Mouse (Mus musculus) liver, embryonic 13.5 days (tissue): Measurements from ENCODE around the gene Zfp280d. TPM values are rescaled to one million over a fixed set of nuclear protein-coding genes. Genes with fewer than 3 reads are reported as not detected.

Experiments
- ATAC-seq: fragments of 200-750 bp; cut with Nextera tagmentation; 2 replicates; pipeline ENCODE4 v1.8.0; 2017; ENCODE audit warnings: low read depth, mild to moderate bottlenecking, moderate number of reproducible peaks, moderate library complexity
- DNase-seq: peaks from one replicate; pipeline ENCODE4 v3.0.0; 2022
- H3K27ac ChIP-seq: fragments of 300-500 bp; sonication (generic); 2 replicates; pipeline ENCODE4 v1.5.1; 2015; ENCODE audit warnings: moderate library complexity, mild to moderate bottlenecking, inconsistent platforms
- H3K27me3 ChIP-seq: fragments of 300-500 bp; sonication (generic); 2 replicates; pipeline ENCODE4 v1.6.1; 2015; ENCODE audit warnings: mild to moderate bottlenecking, inconsistent platforms
- H3K36me3 ChIP-seq: fragments of 300-500 bp; sonication (generic); 2 replicates; pipeline ENCODE4 v1.6.1; 2015; ENCODE audit warnings: mild to moderate bottlenecking, inconsistent platforms
- H3K4me1 ChIP-seq: fragments of 300-500 bp; sonication (generic); replicated peaks from 2 replicates; pipeline ENCODE4 v1.6.1; 2015; ENCODE audit warnings: inconsistent platforms
- H3K4me2 ChIP-seq: fragments of 300-500 bp; sonication (generic); 2 replicates; pipeline ENCODE4 v1.6.1; 2015; ENCODE audit warnings: inconsistent platforms, mild to moderate bottlenecking, moderate library complexity
- H3K4me3 ChIP-seq: fragments of 300-500 bp; sonication (generic); replicated peaks from 2 replicates; pipeline ENCODE4 v1.5.1; 2015; ENCODE audit warnings: mild to moderate bottlenecking, inconsistent platforms
- H3K9ac ChIP-seq: fragments of 300-500 bp; sonication (generic); 2 replicates; pipeline ENCODE4 v1.6.1; 2015; ENCODE audit warnings: mild to moderate bottlenecking, inconsistent platforms
- H3K9me3 ChIP-seq: fragments of 300-500 bp; sonication (generic); replicated peaks from 2 replicates; pipeline ENCODE4 v1.6.1; 2016; ENCODE audit warnings: inconsistent platforms
- WGBS: fragments of 180-500 bp; shearing (Covaris S2); methylation state at CpG from one replicate; pipeline ENCODE4 v1.1.7; 2015; ENCODE audit not compliant: insufficient replicate concordance; 5-methylcytosine and 5-hydroxymethylcytosine counted together
- polyA plus RNA-seq: library from polyadenylated mRNA; unstranded; fragments of >200 nt; fragmentation: Nextera tagmentation; extraction: Ambion mirVana; gene quantifications from 2 replicates; pipeline ENCODE4 v1.2.1, GENCODE M21; 2015

Zfp280d gene
- polyA plus RNA-seq, 1 experiment from 2014 or later = 11.7 TPM

GRCm38 (mm10) chr9:72276941-72277340, 2.3 kb downstream of the Zfp280d start:
- H3K27me3 ChIP-seq = no peaks in the 10 kb centered on the region
- peak overlapping the region; percentile 58 for H3K4me2 ChIP-seq
- H3K4me1 ChIP-seq = peaks cover 24% of the 10 kb centered on the region
- peaks cover 3% of the 10 kb centered on the region; the same call in 1 of the 2 replicates for H3K36me3 ChIP-seq
- peak overlapping the region; percentile 37; the same call in 1 of the 2 replicates for H3K27ac ChIP-seq
- no peak for DNase-seq
- peak overlapping the region; percentile 68 for H3K9ac ChIP-seq
- H3K4me3 ChIP-seq = peak overlapping the region; percentile 35
- ATAC-seq = no peak
- H3K9me3 ChIP-seq = no peaks in the 10 kb centered on the region

DNA sequence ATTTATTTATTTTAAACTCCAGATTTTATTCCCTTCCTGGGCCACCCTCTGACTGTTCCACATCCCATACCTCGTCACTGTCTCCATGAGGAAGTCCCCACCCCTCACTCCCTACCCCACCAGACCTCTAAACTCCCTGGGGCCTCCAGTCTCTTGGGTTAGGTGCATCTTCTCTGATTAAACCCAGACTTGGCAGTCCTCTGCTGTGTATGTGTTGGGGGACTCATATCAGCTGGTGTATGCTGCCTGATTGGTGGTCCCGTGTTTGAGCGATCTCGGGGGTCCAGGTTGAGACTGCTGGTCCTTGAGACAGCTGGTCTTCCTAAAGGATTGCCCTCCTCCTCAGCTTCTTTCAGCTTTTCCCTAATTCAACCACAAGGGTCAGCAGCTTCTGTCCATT, 5.3 kb downstream of the Zfp280d start:
- Histone ChIP-seq H3K36me3 (peaks cover 3% of the 10 kb centered on the region; the same call in 1 of the 2 replicates), H3K27me3 (no peaks in the 10 kb centered on the region), H3K27ac (no peak overlapping the region), H3K4me3 (no peak overlapping the region), H3K4me1 (peaks cover 20% of the 10 kb centered on the region), H3K9me3 (no peaks in the 10 kb centered on the region), H3K4me2 (no peak overlapping the region), H3K9ac (no peak overlapping the region)
- DNase-seq (no peak), ATAC-seq (no peak)
- WGBS = 77% methylated on average over 4 of the region's 4 CpGs

DNA sequence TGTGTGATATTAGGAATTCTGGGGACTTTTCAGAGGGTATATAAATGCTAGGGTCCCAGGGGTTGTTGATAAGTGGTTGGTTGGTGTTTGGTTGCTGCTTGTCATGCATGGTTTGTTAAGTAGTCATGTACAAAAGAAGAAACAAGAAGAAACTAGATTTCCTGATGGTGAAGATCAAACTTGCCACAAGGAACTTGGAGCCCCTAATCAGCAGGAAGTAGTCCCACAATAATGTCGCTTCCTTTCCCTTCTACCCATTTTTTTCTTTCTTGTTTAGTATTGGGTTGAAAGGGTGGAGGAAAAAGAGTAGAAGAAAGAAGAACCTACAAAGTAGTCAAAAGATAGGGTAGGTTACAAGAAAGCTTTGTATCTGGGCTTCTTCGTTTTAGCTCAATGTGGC, 13.0 kb downstream of the Zfp280d start:
- no peak overlapping the region for H3K4me3 ChIP-seq

GRCm38 (mm10) chr9:72288210-72288609, 13.6 kb downstream of the Zfp280d start:
- DNase-seq (no peak), ATAC-seq (no peak)
- H3K4me2 ChIP-seq = no peak overlapping the region
- no peak overlapping the region for H3K27ac ChIP-seq
- no peaks in the 10 kb centered on the region for H3K9me3 ChIP-seq
- no peak overlapping the region for H3K4me3 ChIP-seq
- H3K4me1 ChIP-seq = peaks cover 24% of the 10 kb centered on the region
- H3K27me3 ChIP-seq = no peaks in the 10 kb centered on the region
- no peak overlapping the region for H3K9ac ChIP-seq
- H3K36me3 ChIP-seq = peaks cover 27% of the 10 kb centered on the region
- WGBS = 73% methylated on average over 2 of the region's 2 CpGs

More for the DNA sequence above, 13.0 kb downstream of the Zfp280d start:
- DNase-seq (no peak), ATAC-seq (no peak)
- Histone ChIP-seq H3K27me3 (no peaks in the 10 kb centered on the region), H3K4me2 (no peak overlapping the region), H3K27ac (no peak overlapping the region), H3K4me1 (peaks cover 24% of the 10 kb centered on the region), H3K9ac (no peak overlapping the region), H3K9me3 (no peaks in the 10 kb centered on the region), H3K36me3 (peaks cover 27% of the 10 kb centered on the region)
- 34% methylated on average over 2 of the region's 2 CpGs for WGBS

DNA sequence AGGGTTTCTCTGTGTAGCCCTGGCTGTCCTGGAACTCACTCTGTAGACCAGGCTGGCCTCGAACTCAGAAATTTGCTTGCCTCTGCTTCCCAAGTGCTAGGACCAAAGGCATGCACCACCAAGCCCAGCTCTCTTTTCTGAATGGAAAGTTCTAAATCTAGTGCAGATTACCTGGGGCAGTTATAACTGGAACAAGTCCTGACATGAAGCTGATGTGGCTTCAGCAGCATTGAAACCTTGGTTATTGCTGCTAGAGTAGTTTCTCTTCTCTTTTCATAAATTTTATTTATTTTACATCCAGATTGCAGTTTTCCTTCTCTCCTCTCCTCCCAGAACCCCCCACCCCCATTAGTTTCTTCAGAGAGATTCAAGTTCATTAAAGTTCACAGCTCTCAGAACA, 14.4 kb downstream of the Zfp280d start:
- H3K9ac ChIP-seq = no peak overlapping the region
- no peaks in the 10 kb centered on the region for H3K9me3 ChIP-seq
- ATAC-seq (no peak), DNase-seq (no peak)
- H3K36me3 ChIP-seq = peaks cover 27% of the 10 kb centered on the region
- H3K27me3 ChIP-seq = no peaks in the 10 kb centered on the region
- no peak overlapping the region for H3K27ac ChIP-seq
- no peak overlapping the region for H3K4me2 ChIP-seq
- no peak overlapping the region for H3K4me3 ChIP-seq
- 83% methylated on average over 1 of the region's 1 CpGs for WGBS
- peaks cover 24% of the 10 kb centered on the region for H3K4me1 ChIP-seq

DNA sequence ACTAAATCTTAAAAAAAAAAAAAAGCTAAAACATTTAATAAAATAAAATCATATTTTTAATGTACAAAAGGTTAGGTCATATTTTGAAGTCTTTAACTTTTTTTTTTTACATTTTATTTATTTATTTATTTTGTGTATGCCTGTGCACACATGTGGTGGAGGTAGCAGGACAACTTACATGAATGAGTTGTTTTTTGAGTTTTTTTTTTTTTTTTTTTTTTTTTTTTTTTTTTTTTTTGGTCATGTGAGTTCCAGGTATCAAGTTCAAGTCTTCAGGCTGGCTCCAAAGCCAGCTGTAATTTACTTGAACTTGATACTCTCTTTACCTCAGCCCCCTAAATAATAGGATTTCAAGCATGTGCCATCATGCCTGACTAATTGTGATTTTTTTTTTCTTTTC, 19.4 kb downstream of the Zfp280d start:
- Histone ChIP-seq H3K27me3 (no peaks in the 10 kb centered on the region), H3K4me3 (no peak overlapping the region), H3K9me3 (no peaks in the 10 kb centered on the region), H3K4me2 (no peak overlapping the region), H3K9ac (no peak overlapping the region), H3K27ac (no peak overlapping the region), H3K4me1 (peaks cover 2% of the 10 kb centered on the region; the same call in 1 of the 2 replicates), H3K36me3 (peaks cover 20% of the 10 kb centered on the region)
- DNase-seq (no peak), ATAC-seq (no peak)

DNA sequence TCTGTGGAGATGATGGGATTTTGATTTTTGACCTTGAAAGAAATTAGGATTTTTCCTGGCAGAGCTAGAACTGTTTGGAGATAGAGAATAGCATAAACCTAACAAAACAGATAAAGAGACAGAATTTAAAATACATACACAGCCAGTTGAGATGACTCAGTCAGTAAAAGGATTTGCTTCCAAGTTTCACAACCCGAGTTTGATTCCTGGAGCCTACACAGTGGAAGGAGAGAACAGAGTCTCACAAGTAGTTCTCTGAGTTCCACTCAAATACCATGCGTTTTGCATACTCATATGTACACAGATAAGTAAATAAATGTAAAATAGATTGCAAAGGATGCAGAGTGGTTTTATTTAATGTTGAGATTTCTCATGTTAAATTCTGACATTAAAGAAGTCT, 35.1 kb downstream of the Zfp280d start:
- WGBS = 83% methylated on average over 2 of the region's 2 CpGs
- Histone ChIP-seq H3K9ac (no peak overlapping the region), H3K9me3 (no peaks in the 10 kb centered on the region), H3K4me2 (no peak overlapping the region), H3K4me1 (no peaks in the 10 kb centered on the region), H3K36me3 (peaks cover 36% of the 10 kb centered on the region), H3K27me3 (no peaks in the 10 kb centered on the region), H3K4me3 (no peak overlapping the region), H3K27ac (no peak overlapping the region)
- ATAC-seq = no peak
- DNase-seq = no peak

GRCm38 (mm10) chr9:72333221-72333620, 58.6 kb downstream of the Zfp280d start:
- no peaks in the 10 kb centered on the region for H3K9me3 ChIP-seq
- no peak overlapping the region for H3K4me2 ChIP-seq
- H3K27ac ChIP-seq = no peak overlapping the region
- no peak overlapping the region for H3K9ac ChIP-seq
- no peak overlapping the region for H3K4me3 ChIP-seq
- peaks cover 42% of the 10 kb centered on the region for H3K36me3 ChIP-seq
- H3K27me3 ChIP-seq = no peaks in the 10 kb centered on the region
- DNase-seq = no peak
- peaks cover 9% of the 10 kb centered on the region for H3K4me1 ChIP-seq
- WGBS = 89% methylated on average over 2 of the region's 2 CpGs
- ATAC-seq = no peak

GRCm38 (mm10) chr9:72336069-72336468, 61.4 kb downstream of the Zfp280d start:
- H3K27ac ChIP-seq = no peak overlapping the region
- H3K36me3 ChIP-seq = peaks cover 40% of the 10 kb centered on the region
- H3K4me2 ChIP-seq = no peak overlapping the region
- no peak overlapping the region for H3K9ac ChIP-seq
- no peak overlapping the region for H3K4me3 ChIP-seq
- H3K27me3 ChIP-seq = no peaks in the 10 kb centered on the region
- ATAC-seq (peak; percentile 39; the same call in 1 of the 2 replicates), DNase-seq (no peak)
- 18% methylated on average over 2 of the region's 2 CpGs for WGBS
- no peaks in the 10 kb centered on the region for H3K9me3 ChIP-seq
- peaks cover 9% of the 10 kb centered on the region for H3K4me1 ChIP-seq

DNA sequence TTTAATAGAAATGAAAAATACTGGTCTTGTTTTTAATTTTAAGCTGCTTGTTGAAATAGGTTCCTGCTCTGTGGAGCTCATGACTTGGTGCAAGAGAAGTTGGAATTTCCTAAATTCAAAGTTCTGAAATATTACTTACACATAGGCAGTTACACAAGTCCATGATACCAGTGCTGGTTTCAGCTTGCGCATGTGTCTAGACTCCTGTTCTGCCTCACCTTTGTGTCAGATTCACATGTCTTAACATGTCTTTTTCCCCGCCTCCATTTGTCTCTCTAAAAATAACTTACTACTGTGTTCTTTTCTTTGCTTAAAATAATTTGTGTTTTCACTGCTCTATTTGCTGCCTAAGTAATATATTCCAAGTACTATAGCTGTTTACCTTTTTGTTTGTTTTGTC, 64.5 kb downstream of the Zfp280d start:
- ATAC-seq (no peak), DNase-seq (no peak)
- H3K4me2 ChIP-seq = no peak overlapping the region
- H3K4me1 ChIP-seq = peaks cover 9% of the 10 kb centered on the region
- no peaks in the 10 kb centered on the region for H3K9me3 ChIP-seq
- H3K27me3 ChIP-seq = no peaks in the 10 kb centered on the region
- peaks cover 29% of the 10 kb centered on the region for H3K36me3 ChIP-seq
- no peak overlapping the region for H3K4me3 ChIP-seq
- 84% methylated on average over 2 of the region's 2 CpGs for whole genome bisulfite sequencing
- no peak overlapping the region for H3K9ac ChIP-seq
- no peak overlapping the region for H3K27ac ChIP-seq

GRCm38 (mm10) chr9:72343844-72344243, 69.2 kb downstream of the Zfp280d start:
- H3K36me3 ChIP-seq = peaks cover 27% of the 10 kb centered on the region
- H3K9ac ChIP-seq = no peak overlapping the region
- DNase-seq (no peak), ATAC-seq (no peak)
- H3K27ac ChIP-seq = no peak overlapping the region
- no peak overlapping the region for H3K4me2 ChIP-seq
- H3K27me3 ChIP-seq = no peaks in the 10 kb centered on the region
- no peaks in the 10 kb centered on the region for H3K4me1 ChIP-seq
- no peak overlapping the region for H3K4me3 ChIP-seq
- H3K9me3 ChIP-seq = no peaks in the 10 kb centered on the region

GRCm38 (mm10) chr9:72372359-72372758, 97.7 kb downstream of the Zfp280d start:
- no peak overlapping the region for H3K27ac ChIP-seq
- ATAC-seq = no peak
- no peak overlapping the region for H3K4me2 ChIP-seq
- no peaks in the 10 kb centered on the region for H3K36me3 ChIP-seq
- 72% methylated on average over 2 of the region's 2 CpGs for WGBS
- H3K4me3 ChIP-seq = no peak overlapping the region
- no peaks in the 10 kb centered on the region for H3K4me1 ChIP-seq
- H3K9ac ChIP-seq = no peak overlapping the region
- no peaks in the 10 kb centered on the region for H3K9me3 ChIP-seq
- no peak for DNase-seq
- no peaks in the 10 kb centered on the region for H3K27me3 ChIP-seq
